Mouse (Mus musculus) frontal cortex, adult (tissue): Measurements from ENCODE around the gene Galnt10.
"Not testable (repeated sequence)": the region's sequence is repeated elsewhere in the genome, so short reads cannot be mapped to it uniquely, and the experiment has no call there.

ENCODE experiments used
- ATAC-seq: cut with Nextera tagmentation; 2 replicates; pipeline ENCODE4 v1.9.2; 2017; ENCODE audit warnings: mild to moderate bottlenecking, moderate library complexity, mixed read lengths; ENCODE audit not compliant: low TSS enrichment

The Galnt10 gene

DNA sequence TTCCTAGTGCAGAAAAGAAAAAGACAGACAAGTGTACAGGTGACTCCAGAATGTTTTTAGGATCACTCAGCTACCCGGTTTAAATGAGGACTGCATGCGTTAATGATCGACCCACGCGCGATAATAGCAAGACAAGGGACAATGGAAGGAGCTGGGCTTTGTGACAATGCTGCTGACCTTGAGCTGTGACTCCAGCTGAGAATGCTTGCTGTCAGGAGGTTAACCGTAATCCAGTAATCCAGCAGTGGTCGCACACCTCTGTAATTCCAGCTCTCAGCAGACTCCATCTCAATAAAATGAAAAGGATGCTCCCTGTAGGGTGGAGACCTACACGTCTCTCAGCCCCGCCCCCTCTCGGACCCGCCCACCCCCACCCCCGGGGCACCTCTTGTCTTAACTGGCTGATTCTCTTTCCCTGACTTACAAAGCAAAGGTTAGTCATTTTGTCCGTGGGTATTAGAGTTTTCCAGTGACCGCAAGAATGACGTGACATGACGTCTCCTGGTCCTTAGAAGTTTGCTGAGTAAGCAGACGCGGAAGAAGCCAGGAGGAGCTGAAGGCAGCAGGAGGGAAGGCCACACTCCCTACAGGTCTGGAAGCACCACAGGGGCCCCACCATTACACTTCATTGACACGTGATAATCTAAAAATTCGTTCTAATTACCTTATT lies 145.8 kb downstream of the Galnt10 start:
- ATAC-seq: no peak

DNA sequence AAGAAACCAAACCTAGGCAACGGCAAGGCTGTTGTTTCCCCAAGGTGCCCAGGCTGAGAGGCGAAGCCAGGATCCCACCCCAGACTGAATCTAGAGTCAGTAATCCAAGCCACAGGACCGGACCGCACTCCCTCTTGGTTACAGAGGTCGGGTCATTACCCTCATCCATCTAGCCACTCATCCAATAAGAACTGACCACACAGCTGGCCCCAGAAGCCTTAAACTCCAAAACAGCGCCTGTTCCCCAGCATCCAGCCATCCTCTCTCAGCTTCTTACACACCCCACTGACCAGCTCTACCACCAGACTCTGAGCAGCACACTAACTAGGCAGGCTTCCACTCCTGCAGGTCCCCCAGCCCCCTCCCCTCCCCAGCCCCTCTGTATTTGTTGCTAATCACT lies 149.8 kb downstream of the Galnt10 start:
- ATAC-seq: no peak

DNA sequence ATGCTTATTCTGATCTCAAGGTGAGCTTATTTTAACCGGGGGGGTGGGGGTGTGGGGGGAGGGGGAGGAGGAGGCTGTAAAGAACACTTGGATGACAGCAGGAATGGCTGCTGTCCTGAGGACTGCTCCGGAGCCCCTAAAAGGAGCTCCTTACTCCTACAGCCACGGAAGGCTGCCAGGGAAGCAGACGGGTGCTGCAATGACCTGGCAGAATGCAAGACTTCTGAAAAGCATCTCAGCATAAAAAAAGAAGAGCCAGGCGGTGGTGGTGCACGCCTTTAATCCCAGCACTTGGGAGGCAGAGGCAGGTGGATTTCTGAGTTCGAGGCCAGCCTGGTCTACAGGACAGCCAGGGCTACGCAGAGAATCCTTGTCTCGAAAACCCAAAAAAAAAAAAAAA lies 152.6 kb downstream of the Galnt10 start:
- ATAC-seq: no peak

DNA sequence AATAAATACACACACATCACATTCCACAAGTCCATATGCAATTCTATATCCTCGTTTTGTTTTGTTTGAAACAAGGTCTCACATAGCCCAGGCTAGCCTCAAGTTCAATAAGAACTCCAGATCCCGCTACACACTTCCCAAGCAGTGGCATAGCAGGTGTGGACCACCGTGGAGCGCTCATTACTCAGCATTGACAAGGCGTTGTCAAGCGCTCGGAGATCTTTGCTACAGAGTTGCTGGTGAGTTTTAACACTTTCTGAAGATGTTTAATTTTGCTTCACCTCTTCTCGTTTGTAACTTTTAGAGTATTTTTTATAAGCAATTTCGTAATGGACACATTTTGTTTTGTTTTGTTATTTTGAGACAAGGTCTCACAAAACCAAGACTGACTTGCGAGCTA lies 154.2 kb downstream of the Galnt10 start:
- no peak for ATAC-seq

DNA sequence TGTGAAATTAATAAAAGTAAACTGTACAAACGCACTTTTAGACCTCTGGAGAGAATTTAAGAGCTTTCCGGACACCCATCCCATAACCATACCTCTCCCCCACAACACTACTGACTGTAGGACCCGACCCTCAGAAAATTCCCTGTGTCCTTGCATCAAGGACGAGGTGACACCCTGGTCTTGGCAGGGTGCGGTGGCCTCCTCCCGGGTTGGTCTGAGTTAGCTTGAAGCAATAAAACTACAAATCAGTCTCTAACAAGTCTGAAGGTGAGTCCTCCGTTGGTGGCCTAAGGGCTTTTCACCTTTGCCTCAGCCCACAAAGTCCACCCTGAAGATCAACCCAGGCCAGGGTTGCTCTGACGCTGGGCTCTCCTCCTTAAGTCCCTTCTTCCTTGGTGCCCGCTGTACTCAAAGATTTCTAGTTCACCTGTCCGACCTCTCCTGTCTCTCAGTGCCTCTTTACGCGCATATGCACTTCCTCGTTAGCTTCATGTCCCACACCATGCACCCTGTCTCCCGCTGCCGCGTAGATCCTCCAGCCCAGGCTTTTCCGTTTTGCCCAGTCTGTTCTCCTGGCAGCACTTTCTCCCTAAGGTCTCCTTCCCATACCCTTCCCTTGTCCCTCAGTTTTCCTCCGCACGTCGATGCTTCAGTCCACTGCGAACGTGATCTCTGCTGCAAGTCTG lies 155.2 kb downstream of the Galnt10 start:
- ATAC-seq: 0 out of 2 replicates have a peak, but pooled peaks have one; percentile 4

DNA sequence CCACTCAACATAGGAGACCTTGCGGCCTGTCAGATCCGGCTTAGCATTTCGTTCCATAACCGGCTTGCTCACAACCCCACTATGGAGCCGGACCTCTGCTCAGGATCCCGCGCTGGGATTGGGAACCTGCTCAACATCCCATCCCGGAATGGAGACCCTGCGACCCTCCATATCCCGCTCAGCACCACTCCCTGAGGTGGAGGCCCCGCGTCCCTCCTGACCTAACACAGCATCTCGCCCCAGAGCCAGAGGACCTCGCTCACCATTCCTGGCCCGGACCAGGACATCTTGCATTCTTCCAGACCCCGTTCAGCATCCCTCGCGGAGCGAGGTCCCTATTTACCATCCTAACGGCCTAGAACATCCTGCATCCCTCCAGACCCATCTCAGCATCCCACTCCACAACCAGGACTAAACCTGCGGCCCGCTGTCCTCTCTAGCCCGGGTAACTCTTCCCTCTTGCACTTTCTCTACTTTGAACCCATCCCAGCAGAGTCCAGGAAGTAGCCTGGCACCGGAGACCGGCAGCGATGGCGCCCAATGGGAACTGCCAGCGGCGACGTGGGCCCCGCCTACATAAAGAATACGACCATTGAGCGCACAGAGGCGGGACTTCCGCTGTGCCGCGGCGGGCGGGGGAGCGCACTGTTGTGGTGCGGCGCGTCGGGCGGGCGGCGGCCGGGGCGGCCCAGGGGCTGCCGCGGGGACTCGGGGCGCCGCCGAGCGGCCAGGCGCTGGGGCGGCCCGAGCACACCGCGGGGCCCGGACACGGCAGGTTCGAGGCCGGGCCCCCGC lies 155.9 kb downstream of the Galnt10 start, which contains the start of gene Sap30l:
TSS of gene Sap30l (plus strand) at position 667 of the 795 bp plus-strand sequence.
- peak; percentile 99 for ATAC-seq

DNA sequence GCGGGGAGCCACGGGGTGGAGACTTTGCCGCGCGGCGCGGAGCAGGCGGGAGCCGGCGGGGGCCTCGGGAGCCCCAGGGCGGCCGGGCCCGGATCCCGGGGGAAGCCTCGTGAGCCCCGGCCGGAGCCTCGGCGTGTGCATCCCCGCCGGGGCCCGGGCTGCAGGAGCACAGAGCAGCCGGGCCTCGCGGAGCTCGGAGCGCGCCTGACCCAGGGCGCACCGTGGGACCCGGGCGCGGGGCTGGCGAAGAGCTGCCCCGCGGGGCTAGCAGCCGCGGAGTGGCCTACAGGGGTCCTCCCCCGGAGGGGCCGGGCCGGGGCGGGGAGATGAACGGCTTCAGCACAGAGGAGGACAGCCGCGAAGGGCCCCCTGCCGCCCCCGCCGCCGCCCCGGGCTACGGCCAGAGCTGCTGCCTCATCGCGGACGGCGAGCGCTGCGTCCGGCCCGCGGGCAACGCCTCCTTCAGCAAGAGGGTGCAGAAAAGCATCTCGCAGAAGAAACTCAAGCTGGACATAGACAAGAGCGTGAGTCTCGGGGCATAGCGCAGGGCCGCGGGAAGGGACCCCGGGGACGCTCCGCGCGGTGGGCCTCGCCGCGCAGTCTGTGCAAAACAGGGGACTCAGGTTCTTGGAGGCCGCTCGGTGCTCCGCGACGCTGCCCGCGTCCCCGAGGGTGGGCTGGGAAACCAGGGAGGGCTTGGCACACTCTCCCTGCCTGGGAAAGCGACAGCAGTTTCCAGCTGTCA lies 156.7 kb downstream of the Galnt10 start:
- ATAC-seq: peak; percentile 44

DNA sequence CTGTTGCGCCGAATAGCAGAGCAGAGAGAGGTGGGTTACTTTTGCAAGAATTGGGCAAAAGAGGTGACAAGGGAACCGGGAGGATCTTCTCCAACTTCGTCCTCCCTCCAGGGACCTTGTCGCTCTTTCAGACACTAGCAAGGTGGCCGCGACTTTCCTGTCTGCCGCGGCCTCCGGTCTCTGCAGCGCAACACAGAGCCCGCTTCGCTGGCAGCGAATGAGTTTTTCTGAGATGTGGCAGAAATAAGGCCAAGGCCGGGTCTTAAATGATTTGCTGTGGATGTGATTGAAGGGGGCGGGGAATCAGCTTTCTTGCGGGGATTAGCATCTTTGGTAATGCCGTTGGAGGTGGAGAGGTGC lies 157.2 kb downstream of the Galnt10 start:
- no peak for ATAC-seq

DNA sequence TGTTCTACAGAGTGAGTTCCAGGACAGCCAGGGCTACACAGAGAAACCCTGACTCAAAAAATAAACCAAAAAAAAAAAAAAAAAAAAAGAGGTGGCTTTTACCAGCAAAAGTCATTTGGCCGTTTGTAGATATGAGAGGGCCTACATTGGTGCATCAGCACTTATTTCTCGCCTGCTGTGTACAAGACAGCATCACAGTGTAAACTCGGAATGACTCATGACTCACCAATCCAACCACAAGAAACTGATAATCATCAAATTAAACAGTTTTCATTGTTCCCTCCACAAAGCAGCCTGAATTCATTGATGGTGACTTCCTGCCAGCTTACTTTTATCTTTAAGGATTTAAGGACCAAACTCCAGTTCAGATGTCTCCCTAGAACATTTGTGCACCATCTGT lies 159.8 kb downstream of the Galnt10 start:
- ATAC-seq: no peak

DNA sequence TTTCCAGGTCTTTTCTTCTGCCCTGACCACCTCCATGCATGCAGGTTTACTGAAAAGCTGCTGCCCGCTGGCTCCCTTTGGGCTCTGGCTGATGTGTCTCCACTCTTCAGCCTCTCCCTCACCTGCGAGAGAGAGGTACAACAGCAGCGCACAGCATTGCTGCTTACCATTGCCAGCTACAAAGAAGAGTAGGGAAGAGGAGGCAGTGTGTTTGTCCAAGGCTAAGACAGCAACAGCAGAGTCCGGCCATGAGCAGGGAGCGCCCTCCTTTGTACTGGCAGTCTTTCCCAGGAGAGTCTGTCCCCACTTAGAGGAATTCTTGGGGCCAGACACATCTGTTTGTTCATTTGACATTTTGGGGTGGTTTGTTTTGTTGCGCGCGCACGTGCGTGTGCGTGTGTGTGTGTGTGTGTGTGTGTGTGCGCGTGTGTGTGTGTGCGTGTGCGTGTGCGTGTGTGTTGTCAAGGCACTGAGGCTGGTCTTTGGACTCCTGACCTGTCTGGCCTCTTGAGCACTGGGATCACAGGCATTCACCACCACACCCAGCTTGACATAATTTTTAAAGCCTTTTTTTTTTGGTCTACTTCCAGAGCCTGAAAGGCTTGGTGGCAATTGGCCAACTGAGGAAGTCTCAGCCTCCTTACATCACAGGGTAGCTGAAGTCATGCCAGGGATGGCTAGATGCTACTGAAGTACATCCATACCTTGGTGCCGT lies 163.9 kb downstream of the Galnt10 start:
- ATAC-seq: no peak

DNA sequence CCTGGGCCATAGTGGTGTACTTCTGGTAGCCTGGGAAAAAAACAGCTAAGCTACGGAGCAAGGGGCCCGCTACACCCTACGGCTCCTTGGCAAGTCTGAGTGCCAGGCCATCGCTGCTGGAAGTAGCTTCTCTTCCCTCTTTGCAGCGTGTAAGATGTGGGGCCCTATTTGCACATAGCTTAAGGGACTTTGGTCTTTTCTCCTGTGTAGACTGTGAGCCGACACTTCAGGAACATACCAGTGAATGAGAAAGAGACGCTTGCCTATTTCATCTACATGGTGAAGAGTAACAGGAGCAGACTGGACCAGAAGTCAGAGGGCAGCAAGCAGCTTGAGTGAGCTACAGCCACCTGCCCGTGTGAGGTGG lies 164.5 kb downstream of the Galnt10 start:
- no peak for ATAC-seq

DNA sequence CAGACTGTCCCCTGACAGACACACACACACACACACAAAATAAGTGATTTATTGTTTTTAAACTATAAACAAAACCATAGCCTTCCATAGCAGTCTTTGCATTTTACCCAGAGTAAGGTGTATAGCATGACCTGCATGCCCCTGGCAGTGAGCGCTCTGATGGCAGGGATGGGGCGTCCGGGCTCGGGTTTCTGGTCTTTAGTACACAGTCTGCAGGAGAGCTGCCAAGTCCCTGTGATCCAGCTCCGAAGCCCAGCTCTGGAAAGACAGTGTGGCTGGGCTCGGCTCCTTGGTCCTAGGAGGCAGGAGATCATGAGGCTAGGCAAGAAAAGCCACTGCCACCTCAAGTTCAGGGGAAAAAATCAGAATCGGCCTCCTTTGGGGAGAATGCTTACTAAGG lies 165.8 kb downstream of the Galnt10 start:
- no peak for ATAC-seq

DNA sequence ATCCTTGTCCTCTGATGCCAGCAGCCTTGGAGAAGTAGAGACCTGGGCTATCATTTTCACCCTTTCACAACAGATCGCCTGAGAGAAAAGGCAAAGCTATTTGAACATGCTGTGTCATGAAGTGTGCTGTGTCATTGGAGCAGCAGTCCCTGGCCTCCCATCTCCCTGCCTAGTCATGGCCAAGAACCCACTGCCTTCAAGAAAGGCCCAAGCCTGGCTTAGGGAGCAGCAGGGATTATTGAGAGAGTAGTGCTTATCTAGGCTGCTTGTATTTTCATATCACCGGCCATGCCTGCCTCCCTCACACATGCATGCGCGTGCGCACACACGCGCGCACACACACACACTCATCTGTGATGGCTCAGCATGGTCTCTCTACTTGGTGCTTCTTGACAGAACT lies 167.0 kb downstream of the Galnt10 start:
- no peak for ATAC-seq

DNA sequence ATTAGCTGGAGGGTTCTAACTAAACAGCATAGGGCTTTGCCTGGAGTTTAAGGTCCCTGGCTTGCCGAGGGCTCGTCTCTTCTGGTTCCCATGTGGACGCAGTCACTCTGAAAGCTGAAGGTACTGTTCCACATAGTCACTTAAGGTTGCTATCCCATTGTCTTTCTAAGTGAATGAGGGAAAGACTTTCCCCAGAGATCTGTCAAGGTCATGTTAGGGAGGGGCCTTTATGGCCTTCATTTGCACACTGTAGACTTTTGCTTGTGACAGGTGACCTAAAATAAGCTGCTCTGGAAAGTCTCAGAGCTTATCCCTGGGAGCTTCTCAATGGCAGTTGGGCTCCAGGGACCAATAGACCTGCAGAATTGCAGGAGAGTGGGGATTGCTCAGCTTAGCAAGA lies 168.4 kb downstream of the Galnt10 start:
- no peak for ATAC-seq

DNA sequence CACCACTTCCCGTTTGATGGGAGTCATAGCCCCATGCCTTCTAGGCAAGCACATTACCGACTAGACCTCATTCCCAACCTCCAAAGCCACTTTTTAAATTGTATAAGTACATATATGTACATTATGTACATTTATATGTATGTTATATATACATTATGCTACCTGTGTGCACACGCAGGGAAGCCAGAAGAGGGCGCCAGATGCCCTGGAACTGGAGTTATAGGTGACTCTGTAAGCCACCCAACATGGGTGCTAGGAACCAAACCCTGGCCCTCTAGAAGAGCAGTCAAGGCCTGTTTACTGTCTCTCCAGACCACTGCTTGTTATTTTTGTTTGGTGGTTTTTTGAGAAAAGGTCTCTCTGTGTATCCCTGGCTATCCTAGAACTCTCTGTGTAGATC lies 172.9 kb downstream of the Galnt10 start:
- no peak for ATAC-seq

DNA sequence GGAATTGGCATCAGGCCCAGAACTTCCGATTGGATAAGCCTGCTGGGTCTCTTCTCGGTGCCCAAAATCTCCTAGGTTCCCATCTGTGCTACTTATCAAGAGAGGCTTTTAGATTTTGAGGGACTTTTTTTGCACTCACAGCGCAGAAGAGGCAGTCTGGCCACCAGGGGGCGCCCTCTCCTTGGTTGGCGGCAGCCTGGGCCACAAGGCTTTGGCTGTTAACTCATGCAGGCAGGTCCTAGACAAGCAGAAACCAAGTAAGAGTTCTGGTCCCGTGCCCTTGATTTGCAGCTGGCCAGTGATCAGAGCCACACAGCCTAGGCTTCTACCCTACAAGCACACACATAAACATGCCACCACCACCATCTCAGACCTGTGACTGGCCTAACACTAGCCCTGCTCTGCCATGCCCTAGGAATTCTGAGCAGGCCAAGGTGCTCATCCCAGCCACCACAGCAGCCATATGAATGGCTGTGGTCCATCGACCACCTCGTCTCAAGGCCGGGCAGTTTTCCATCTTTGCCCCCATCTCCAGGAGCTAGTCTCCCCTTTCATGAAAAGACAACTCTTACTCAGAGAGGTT lies 174.8 kb downstream of the Galnt10 start:
- ATAC-seq: peak; percentile 72; the same call in 1 of the 2 replicates

DNA sequence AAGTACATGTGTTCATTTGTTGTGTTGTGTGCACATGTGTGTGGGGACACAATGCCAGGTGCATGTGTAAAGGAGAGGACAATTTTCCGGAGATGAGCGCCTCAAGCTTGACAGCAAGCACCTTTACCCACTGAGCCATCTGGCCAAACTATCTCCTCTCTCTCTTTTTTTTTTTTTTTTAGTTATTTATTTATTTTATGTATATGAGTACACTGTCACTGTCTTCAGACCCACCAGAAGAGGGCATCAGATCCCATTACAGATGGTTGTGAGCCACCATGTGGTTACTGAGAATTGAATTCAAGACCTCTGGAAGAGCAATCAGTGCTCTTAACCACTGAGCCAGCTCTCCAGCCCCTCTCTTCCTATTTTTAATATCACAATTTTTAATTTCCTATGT lies 177.9 kb downstream of the Galnt10 start:
- not testable (repeated sequence) for ATAC-seq

DNA sequence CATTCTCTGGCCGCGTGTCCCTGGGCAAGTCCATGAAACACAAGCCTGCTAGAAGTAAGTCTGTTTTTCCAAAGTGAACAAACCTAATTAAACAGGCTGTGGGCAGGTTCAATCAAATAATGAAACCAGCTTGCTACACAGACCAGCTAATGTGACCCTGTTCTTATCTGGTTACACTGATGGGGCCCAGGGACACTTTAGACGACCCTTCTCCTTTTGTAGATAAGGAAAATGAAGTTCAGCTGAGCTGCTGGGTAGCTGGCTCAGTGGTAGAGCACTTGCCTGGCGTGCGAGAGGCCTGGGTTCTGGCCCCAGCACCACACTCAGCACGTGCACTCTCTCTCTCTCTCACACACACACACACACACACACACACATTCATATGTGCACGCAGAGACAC lies 178.5 kb downstream of the Galnt10 start:
- ATAC-seq: no peak

DNA sequence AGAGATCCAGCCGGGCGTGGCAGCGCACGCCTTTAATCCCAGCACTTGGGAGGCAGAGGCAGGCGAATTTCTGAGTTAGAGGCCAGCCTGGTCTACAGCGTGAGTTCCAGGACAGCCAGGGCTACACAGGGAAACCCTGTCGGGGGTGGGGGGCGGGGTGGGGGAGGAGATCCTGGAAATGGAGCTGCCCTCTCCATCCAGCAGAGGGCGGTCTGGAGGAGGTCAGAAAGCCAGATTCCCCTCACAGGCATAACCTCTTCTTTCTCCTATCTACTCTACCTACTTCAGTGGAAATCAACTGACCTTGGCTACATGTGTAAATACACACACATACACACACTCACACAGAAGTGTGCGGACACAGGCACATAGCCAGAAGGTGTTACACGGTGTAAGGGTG lies 180.0 kb downstream of the Galnt10 start:
- ATAC-seq: not testable (repeated sequence)

DNA sequence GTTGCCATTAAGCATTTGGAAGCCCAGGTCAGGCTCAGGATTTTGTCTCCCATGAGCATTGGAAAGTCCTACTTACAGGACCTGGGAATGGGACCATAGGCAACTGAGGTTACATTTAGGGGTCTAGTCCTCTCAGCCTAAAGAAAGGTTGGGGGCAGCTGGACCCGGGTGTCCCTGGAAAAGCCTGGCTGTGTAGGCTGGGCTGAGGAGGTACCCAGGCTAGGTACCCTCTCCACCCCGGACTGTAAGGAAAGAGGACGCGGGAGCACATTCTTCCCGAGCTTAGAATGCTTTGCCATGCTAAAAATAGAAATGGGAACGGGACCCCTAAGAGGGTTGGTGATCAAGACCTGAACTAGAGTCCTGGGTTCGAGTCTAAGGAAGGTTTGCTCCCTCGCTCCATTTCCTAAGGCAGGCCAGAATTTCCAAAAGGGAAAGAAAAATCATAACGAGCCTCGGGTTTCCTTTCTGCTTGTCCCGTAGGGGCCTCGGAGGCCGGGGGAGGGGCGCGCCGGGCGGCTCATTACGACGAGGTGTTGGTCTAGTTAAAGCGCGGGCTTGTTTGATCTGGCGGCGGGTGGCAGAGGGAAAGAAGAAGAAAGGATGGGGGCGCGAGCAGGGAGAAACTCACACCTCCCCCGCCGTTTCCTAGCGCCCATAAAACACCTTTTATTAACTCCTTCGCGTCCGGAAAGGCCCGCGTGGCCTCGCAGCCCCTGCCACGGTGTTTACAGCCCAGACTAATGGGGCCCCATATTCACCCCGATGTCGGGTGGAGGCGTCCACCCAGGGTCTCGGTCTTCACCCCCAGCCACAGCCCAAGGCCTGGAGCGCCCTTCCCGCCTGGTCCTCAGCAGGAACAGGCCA lies 182.0 kb downstream of the Galnt10 start:
- no peak for ATAC-seq
